Mouse (Mus musculus) common myeloid progenitor, adult 5-6 weeks (primary cell): ENCODE measurements around the gene Tdrd6. TPM values are rescaled to one million over a fixed set of nuclear protein-coding genes. Genes with fewer than 3 reads are reported as not detected.

Experiments used
- total RNA-seq: library from RNA; stranded (forward); fragments of 200-1000, 187-1606 nt; gene quantifications from 2 replicates; pipeline ENCODE4 v1.2.3, GENCODE M21; 2017

Tdrd6 gene
- total RNA-seq, 1 experiment from 2014 or later: not detected

Other genes with a start within 250 kb of the Tdrd6 start
- not detected in 2 replicates for gene Mep1a, start 127.5 kb downstream of the Tdrd6 start, total RNA-seq
- not detected in 2 replicates for gene Ankrd66, start 86.7 kb downstream of the Tdrd6 start, total RNA-seq
- 0.46 TPM in 1 of 2 replicates, not detected in the other for gene Pla2g7, start 62.2 kb downstream of the Tdrd6 start, total RNA-seq
- 0.73 and 5.7 TPM in 2 replicates for gene Slc25a27, start 36.9 kb upstream of the Tdrd6 start, total RNA-seq
- 0.73 and 2.0 TPM in 2 replicates for gene Cyp39a1, start 37.1 kb upstream of the Tdrd6 start, total RNA-seq
- not detected in 2 replicates for gene Rcan2, start 171.1 kb upstream of the Tdrd6 start, total RNA-seq